Mouse (Mus musculus) neural tube, embryonic 12.5 days (tissue): ENCODE data around the gene Vmn2r98. TPM values are rescaled to one million over a fixed set of nuclear protein-coding genes. Genes with fewer than 3 reads are reported as not detected.
"Not testable (repeated sequence)": the region's sequence is repeated elsewhere in the genome, so short reads cannot be mapped to it uniquely, and the experiment has no call there.

Source experiments
- ATAC-seq: fragments of 200-750 bp; cut with Nextera tagmentation; 2 replicates; pipeline ENCODE4 v1.8.0; 2017; ENCODE audit warnings: low read depth, mild to moderate bottlenecking, moderate TSS enrichment, moderate library complexity; ENCODE audit not compliant: low FRiP score
- H3K27ac ChIP-seq: fragments of 300-500 bp; sonication (generic); 2 replicates; pipeline ENCODE4 v1.5.1; 2016
- H3K27me3 ChIP-seq: fragments of 300-500 bp; sonication (generic); replicated peaks from 2 replicates; pipeline ENCODE4 v1.6.1; 2016; ENCODE audit warnings: mild to moderate bottlenecking
- H3K36me3 ChIP-seq: fragments of 300-500 bp; sonication (generic); 2 replicates; pipeline ENCODE4 v1.6.1; 2016; ENCODE audit warnings: mild to moderate bottlenecking
- H3K4me1 ChIP-seq: fragments of 300-500 bp; sonication (generic); 2 replicates; pipeline ENCODE4 v1.6.1; 2016
- H3K4me2 ChIP-seq: fragments of 300-500 bp; sonication (generic); replicated peaks from 2 replicates; pipeline ENCODE4 v1.6.1; 2016; ENCODE audit warnings: mild to moderate bottlenecking
- H3K4me3 ChIP-seq: fragments of 300-500 bp; sonication (generic); 2 replicates; pipeline ENCODE4 v1.5.1; 2016
- H3K9ac ChIP-seq: fragments of 300-500 bp; sonication (generic); 2 replicates; pipeline ENCODE4 v1.6.1; 2016; ENCODE audit warnings: mild to moderate bottlenecking
- H3K9me3 ChIP-seq: fragments of 300-500 bp; sonication (generic); 2 replicates; pipeline ENCODE4 v1.6.1; 2016; ENCODE audit warnings: mild to moderate bottlenecking
- WGBS: fragments of 180-500 bp; shearing (Covaris S2); methylation state at CpG from one replicate; pipeline ENCODE4 v1.1.7; 2016; 5-methylcytosine and 5-hydroxymethylcytosine counted together
- polyA plus RNA-seq: library from polyadenylated mRNA; unstranded; fragments of >200 nt; fragmentation: Nextera tagmentation; extraction: Ambion mirVana; gene quantifications from 2 replicates; pipeline ENCODE4 v1.2.1, GENCODE M21; 2016

Vmn2r98 gene
- polyA plus RNA-seq = not detected in 2 replicates

GRCm38 (mm10) chr17:19053160-19053559, at the start of gene Vmn2r98:
Vmn2r98 (plus strand) TSS chr17:19053460.
- ATAC-seq, H3K27ac ChIP-seq, H3K4me1 ChIP-seq, H3K4me3 ChIP-seq, H3K27me3 ChIP-seq, H3K9ac ChIP-seq, H3K4me2 ChIP-seq, H3K36me3 ChIP-seq, H3K9me3 ChIP-seq: not testable (repeated sequence)

GRCm38 (mm10) chr17:19031441-19031840, 21.8 kb upstream of the Vmn2r98 start:
- not testable (repeated sequence) for H3K4me3 ChIP-seq, H3K9ac ChIP-seq, ATAC-seq, H3K27ac ChIP-seq, H3K4me1 ChIP-seq, H3K36me3 ChIP-seq, H3K27me3 ChIP-seq, H3K4me2 ChIP-seq
- WGBS = 60% methylated on average over 1 of the region's 1 CpGs
- peaks cover 22% of the 10 kb centered on the region for H3K9me3 ChIP-seq

GRCm38 (mm10) chr17:19031962-19032361, 21.3 kb upstream of the Vmn2r98 start:
- H3K36me3 ChIP-seq = no peaks in the 10 kb centered on the region
- no peak overlapping the region for H3K4me3 ChIP-seq
- H3K27ac ChIP-seq = no peak overlapping the region
- no peak for ATAC-seq
- H3K4me1 ChIP-seq = no peaks in the 10 kb centered on the region
- no peak overlapping the region for H3K4me2 ChIP-seq
- WGBS = 80% methylated on average over 2 of the region's 2 CpGs
- H3K9me3 ChIP-seq = peaks cover 22% of the 10 kb centered on the region
- H3K27me3 ChIP-seq = no peaks in the 10 kb centered on the region
- no peak overlapping the region for H3K9ac ChIP-seq

- no peaks in the 10 kb centered on the region for H3K27me3 ChIP-seq
- H3K4me1 ChIP-seq = no peaks in the 10 kb centered on the region
- H3K4me3 ChIP-seq = no peak overlapping the region
- H3K9ac ChIP-seq = no peak overlapping the region
- WGBS = 70% methylated on average over 3 of the region's 3 CpGs
- H3K9me3 ChIP-seq = peaks cover 27% of the 10 kb centered on the region
- ATAC-seq = no peak
- no peaks in the 10 kb centered on the region for H3K36me3 ChIP-seq
- no peak overlapping the region for H3K4me2 ChIP-seq
- no peak overlapping the region for H3K27ac ChIP-seq
These were observed 20.5 kb upstream of the Vmn2r98 start for GRCm38 (mm10) chr17:19032721-19033120.

Other genes with a start within 250 kb of the Vmn2r98 start
- not detected in 2 replicates for gene Vmn2r97, start 139.2 kb upstream of the Vmn2r98 start, polyA plus RNA-seq